Mouse (Mus musculus): ENCODE measurements around the gene Mfsd2a. TPM values are rescaled to one million over a fixed set of nuclear protein-coding genes. Genes with fewer than 3 reads are reported as not detected.
"Not testable (repeated sequence)": the region's sequence is repeated elsewhere in the genome, so short reads cannot be mapped to it uniquely, and the experiment has no call there.

Mfsd2a gene
- not detected in 2 replicates for total RNA-seq (2015; ENCODE audit: low replicate concordance)
- not detected in 2 replicates for total RNA-seq (2017; ENCODE audit: low replicate concordance)

DNA sequence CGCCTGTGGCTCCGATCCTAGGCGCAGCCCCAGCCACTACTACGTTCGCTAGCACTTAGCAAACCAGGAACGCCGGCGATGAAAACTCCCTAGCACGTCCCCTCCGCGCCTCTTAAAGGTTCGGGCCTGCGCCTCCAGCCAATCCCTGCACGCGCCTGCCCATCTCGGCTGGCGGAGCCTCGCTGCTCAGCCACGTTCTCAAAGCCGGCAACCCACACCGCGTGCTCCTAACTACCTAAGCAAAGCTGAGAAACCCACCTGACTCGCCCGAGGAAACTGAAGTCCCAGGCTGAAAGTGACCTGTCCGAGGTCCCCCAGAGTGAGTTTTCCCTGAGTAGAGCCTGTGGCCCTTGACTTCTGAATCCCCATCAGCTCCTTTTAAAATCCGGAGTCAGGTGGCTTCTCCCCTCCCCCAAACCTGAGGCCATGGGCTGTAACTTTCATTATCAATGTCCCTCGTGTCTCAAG is at the start of gene Mfsd2a:
Mfsd2a (minus strand) TSS at position 89 of the 468 bp plus-strand sequence.
- ATAC-seq (replicated peaks; ENCODE audit: low FRiP score, poor library complexity, severe bottlenecking): no peak

DNA sequence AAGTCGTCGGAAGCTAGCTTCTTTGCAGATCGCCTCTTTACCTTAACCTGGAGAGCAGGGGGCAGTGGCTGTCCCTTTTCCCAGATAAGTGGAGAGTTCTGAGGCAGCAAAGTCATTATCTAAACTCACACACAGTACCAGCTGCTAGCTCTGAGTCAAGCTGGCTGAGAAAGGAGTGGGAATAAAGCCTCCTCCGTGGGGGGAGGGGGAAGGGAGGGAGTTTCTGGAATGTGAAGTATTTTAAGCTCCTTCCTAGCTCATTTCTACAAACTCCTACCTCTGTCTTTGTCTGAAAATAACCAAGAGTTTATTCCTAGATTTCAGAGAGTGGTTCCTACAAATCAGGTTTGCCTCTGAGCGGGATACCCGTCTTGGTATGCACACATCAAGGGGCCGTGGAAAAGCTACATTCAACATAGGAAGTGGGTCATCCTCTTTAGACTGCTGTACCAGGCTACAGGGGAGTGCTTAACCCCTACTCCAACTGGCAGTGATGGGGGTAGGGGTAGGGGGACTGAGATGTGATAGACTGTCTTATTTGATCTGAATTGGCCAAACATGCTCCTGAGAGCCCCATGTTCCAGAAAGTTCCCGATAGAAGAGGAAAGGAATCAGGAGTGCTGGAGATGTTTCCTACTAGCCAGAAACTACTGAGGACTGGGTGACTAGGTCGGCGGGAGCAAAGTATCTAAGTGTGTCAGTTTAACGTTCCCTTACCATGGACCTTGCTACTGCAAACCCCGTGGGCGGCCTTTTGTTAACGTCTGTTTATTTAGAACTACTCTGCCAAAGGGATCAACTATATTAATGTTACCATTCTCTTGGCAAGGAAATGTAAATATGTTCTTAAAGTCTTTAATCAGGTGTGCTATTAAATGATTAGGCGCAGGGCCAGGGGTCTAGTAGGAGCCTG is 44.3 kb upstream of the Mfsd2a start:
- no peak for ATAC-seq (replicated peaks; ENCODE audit: low FRiP score, poor library complexity, severe bottlenecking)

DNA sequence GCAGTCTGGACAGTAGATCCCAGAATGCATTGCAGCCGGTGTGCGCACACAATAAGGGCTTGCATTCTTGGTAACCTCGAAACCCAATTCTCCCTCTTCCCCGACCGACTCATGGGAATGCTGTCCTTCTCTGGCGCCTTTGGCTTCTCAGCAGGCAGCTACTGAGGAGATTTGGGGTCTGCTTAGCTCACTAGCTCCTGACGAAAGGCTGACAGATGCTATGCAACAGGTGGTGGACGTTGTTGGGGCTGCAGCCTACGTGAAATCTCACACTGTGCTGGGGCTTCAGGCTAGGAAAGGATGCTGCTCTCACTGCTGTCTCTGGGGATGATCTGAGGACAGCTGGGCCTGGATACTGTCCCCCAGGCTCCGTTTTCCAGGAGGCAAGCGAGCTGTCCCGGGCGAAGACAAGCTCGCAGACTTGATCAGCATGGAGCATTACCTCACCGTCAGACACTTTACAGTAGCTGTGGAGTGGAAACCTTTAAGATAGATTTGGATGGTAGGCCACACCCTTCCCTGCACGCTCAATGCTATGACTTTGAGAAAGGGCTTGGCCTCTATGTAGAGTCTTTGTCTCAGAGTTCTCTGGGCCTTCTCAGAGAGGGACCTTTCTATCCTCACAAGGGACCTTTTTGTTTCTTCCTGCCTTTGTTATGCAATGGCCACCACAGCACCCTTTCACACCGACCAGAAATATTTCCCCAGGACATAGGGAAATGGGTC is 39.8 kb upstream of the Mfsd2a start:
- ATAC-seq (replicated peaks; ENCODE audit: low FRiP score, poor library complexity, severe bottlenecking): no peak

DNA sequence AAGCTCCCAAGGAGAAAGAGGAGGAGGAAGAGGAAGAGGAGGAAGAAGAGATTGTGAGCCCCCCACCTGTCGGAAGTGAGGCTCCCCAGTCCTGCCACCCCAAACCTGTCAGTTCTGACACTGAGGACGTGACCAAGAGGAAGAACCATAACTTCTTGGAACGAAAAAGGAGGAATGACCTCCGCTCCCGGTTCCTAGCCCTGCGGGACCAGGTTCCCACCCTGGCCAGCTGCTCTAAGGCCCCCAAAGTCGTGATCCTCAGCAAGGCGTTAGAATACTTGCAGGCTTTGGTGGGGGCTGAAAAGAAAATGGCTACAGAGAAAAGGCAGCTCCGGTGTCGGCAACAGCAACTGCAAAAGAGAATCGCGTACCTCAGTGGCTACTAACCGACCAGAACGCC is 39.1 kb upstream of the Mfsd2a start:
- ATAC-seq (replicated peaks; ENCODE audit: low FRiP score, poor library complexity, severe bottlenecking): no peak

DNA sequence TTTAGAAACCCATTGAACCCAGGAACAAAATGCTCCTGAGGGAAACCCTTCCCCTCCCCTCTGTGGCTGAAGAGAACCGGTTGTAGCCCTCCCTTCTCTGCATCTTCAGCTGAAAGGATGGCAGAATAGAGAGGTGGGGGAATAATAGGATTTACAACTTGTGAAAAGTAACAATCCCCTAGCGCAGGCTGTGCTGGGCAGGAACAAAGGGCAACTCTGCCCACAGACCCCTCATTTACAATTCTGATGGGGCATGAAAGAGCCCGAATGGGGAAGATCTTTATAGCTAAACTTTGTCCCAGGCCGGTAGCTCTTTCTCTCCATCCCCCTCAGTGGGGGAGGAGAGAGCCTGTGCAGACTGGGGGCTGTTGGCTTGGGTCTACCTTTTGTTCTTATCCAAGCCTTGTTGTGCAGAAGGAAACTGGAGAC is 38.3 kb upstream of the Mfsd2a start:
- no peak for ATAC-seq (replicated peaks; ENCODE audit: low FRiP score, poor library complexity, severe bottlenecking)

DNA sequence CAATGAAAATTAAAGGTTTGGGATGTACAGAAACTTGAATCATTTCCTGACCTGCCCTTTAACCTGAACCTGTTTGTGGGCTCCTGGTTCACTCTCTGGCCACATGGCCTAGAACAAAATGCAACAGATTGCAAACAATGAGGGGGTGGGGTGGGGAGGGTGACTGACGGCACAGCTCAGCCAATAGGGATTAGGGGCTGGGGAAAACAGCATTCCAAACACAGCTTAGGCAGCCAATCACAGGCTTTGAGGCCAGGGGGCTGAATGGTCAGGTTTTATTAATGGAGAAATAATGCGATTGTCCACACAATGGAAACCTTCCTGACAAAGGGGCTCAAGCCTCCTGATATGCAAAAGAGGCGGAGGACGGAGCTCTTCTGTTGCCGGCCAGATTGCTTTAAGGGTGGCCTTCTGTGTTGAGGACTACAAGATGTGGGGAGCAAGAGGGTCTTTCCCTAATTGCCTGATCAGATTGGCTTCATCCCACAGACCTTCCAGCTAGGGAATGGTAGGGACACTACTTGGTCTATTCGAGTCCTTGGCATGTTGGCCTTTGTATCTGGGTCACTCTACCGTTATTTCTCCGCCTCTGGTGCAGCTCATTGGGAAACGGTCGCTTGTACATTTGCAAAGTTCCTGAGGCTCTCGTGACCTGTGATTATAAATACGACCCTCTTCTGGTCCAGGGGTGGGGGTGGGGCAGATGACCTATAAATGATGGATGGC is 37.7 kb upstream of the Mfsd2a start:
- no peak for ATAC-seq (replicated peaks; ENCODE audit: low FRiP score, poor library complexity, severe bottlenecking)

DNA sequence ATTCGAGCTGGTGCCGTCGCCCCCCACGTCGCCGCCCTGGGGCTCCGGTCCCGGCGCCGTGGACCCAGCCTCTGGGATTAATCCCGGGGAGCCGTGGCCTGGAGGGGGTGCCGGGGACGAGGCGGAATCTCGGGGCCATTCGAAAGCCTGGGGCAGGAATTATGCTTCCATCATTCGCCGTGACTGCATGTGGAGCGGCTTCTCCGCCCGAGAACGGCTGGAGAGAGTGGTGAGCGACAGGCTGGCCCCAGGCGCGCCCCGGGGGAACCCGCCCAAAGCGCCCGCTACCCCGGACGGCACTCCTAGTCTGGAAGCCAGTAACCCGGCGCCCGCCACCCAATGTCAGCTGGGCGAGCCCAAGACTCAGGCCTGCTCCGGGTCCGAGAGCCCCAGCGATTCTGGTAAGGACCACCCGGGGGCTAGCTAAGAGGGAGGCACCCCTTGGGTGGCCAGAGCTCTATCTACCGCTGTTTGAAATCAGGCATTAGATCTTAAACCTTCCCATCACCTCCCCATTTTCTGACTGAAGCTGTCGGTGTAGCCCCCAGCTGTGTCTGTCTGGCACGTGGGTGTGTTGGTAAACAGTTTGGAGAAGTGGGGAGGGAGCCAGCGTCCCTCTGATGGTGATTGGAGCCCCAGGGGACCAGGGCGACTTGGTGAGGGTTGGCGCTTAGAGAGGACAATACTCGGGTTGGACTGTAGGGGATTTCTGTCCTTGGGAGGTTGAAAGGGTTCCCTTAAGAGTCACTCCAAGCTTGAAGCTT is 35.8 kb upstream of the Mfsd2a start:
- no peak for ATAC-seq (replicated peaks; ENCODE audit: low FRiP score, poor library complexity, severe bottlenecking)

DNA sequence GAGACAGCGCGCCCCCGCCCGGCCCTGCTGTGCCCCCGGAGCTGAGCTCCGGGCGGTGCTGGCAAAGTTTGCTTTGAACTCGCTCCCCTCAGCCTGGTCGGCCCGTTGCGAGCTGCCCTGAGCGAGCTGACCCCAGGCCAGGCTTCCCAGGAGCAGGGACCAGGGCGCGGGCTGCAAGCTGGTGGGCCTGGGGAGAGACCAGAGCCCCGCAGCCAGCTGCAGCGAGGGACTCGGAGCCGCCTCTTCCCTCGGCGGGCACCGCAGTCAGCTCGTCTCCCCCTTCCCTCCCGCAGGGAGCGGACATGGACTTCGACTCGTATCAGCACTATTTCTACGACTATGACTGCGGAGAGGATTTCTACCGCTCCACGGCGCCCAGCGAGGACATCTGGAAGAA is 35.2 kb upstream of the Mfsd2a start:
- no peak for ATAC-seq (replicated peaks; ENCODE audit: low FRiP score, poor library complexity, severe bottlenecking)

DNA sequence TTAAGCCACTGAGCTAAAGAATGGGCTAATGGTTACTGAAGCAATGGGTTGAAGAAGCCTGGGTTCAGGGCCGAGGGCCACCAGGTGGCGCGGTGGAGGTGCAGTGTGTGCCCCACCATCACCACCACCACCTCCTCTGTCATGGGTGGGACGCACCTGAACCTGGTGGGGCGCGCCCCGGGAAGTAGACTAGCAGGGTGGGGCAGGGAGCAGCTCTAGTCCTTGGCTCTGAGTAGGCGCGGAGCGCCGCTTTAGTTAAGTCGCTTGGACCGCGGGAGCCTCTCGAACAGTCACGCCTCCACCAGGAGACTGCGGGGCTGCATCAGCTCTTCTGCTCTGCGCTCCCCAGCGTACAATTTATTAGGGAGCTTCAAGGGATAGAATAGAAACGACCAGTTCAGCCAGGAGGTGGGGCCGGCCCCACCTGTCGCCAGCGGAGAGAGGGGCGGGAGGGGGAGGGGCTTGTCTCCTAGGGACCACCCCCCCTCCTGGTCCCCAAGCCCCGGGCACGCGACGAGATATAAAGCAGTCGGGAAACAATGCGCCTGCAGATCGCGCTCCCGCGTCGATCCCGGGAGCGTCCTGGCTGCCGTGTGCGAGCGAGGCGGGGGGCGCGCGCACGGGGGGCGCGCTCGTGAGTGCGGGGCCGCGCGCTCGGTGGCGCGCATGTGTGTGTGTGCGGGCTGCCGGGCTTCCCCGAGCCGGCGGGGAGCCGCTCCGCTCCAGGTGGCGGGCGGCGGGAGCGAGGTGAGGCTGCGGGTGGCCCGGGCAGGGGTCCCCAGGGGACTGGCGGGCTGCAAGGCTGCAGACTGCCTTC is 34.6 kb upstream of the Mfsd2a start, which contains the start of gene Mycl:
Mycl (plus strand) TSS at position 249 of the 817 bp plus-strand sequence.
- ATAC-seq (replicated peaks; ENCODE audit: low FRiP score, poor library complexity, severe bottlenecking): peak; percentile 87

DNA sequence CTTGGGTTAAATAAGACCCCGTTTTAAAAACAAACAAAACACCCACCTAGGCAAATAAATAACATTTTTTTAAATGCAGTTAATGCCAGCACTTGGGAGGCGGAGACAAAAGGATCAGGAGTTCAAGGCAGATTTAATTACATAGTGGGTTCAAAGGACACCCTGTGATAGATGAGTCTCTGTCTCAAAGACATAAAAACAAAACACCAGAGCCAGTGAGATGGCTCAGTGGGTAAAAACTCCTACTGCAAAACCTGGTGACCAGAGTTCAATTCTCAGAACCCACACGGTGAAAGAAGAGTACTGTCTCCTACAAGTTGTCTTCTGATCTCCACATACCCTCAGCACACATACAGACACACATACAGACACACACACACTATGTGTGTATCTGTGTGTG is 31.3 kb upstream of the Mfsd2a start:
- ATAC-seq (replicated peaks; ENCODE audit: low FRiP score, poor library complexity, severe bottlenecking): no peak

DNA sequence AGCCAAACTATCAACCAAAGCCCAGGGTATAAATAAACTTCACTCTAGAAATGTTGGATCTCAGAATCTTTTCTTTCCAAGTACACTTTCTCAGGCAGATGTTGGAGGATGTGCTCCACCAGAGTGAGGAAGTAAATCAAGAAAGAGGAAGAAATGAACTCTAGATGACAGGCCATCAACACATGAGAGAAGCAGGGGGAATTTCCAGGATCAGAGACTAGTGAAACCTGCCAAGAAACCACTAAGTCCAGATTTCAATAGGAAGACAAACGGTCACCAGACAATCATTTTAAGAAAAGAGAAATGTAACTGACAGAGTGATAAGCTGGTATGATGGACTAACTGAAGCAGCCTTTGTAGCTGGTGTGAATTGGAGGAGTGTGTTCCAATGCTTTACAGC is 30.2 kb upstream of the Mfsd2a start:
- no peak for ATAC-seq (replicated peaks; ENCODE audit: low FRiP score, poor library complexity, severe bottlenecking)

DNA sequence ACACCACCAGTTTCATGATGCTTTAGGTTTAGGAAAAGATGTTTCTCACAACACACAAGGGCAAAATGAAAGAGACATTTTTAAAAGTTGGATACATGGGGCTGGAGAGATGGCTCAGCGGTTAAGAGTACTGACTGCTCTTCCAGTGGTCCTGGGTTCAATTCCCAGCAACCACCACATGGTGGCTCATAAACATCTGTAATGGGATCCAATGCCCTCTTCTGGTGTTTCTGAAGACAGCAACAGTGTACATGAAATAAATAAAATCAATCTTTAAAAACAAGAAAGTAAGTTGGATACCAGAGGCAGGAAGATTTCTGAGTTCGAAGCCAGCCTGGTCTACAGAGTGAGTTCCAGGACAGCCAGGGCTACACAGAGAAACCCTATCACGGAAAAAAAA is 27.0 kb upstream of the Mfsd2a start:
- not testable (repeated sequence) for ATAC-seq (replicated peaks; ENCODE audit: low FRiP score, poor library complexity, severe bottlenecking)

DNA sequence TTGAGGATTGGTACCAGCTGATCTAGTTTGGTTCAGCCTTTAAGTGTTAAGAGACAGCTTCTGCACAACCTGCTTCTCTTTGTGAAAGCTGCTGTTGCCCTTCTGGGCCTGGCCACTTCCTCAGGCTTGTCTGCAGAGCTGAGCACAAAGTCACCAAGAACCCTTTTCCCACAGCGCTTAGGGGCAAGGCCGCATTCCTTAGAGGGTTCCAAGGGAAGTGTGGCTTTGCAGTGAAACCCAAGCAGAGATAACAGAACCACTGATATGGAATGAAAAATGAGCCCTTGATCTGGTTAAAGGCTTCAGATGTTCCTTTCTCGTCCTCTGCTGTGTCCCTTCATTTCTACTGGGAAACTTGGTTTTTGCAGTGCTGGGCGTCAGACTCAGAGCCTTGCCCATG is 26.4 kb upstream of the Mfsd2a start:
- no peak for ATAC-seq (replicated peaks; ENCODE audit: low FRiP score, poor library complexity, severe bottlenecking)

DNA sequence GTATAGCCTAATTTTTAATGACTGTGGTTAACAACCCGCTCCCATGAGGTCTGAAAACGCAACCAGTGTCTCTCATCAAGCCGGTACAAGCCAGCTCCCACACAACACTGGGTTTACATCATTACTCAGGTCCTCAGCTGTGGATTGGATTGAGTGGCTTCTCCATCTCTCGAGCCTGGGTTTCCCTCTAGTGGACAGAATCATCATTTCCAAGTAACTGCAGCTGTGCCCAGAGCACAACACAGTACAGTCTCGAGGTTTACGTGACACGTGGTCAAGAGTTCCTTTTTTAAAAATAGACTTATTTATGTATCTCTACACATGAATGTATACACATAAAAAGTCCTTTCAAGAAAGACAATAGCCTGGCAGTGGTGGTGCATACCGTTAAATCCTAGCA is 24.1 kb upstream of the Mfsd2a start:
- no peak; the same call in 1 of the 2 replicates for ATAC-seq (replicated peaks; ENCODE audit: low FRiP score, poor library complexity, severe bottlenecking)

DNA sequence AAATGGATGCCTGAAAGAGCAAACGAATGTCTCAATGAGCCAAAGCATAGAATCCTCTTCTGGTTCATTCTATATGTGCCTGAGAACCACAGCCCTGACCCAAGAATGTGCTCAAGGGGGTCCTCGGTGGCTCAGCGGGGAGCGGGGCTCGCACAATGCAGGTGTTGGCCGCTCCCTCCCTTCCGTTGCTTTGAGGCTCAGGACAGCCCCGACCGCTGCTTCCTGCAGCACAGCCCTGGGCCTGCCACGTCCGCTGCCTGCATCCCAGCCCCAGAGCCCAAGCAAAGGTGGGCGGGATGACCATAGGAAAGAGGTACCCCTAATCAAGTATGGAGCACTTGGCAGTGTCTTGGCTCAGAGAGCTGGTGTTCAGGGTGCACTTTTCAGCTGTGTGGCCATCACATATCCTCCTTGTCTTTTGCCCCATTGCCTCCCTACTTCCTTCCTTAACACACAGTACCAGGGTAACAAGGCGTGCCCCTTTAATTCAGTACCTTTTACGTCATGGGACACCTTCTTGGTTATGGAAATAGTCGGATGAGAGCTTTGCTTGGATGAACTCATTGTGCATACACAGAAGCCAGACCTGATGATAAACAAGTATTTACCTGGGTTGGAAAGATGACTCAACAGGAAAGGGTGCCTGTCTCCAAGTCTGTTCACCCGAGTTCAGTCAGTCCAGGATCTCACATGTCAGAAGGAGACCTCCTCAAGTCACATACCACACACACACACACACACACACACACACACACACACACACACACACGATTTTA is 22.7 kb upstream of the Mfsd2a start:
- no peak for ATAC-seq (replicated peaks; ENCODE audit: low FRiP score, poor library complexity, severe bottlenecking)

DNA sequence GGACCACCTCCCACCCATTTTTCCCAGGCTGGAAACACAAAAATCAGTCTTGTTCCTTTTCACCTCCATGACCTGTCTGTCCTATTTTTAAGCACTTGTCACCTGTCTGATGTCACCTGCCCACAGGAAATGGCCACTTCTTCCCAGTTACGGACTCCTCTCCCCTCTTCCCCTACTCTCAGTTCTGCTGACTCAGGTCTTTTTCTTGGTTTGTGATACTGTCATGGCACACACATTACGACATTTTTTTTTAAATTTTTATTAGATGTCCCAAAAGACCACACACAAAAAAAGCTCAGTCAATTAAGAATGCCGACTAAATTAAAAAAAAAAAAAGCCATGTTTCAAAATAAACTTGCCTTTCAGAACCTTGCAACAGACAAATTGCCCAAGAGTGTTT is 21.5 kb upstream of the Mfsd2a start:
- no peak for ATAC-seq (replicated peaks; ENCODE audit: low FRiP score, poor library complexity, severe bottlenecking)

DNA sequence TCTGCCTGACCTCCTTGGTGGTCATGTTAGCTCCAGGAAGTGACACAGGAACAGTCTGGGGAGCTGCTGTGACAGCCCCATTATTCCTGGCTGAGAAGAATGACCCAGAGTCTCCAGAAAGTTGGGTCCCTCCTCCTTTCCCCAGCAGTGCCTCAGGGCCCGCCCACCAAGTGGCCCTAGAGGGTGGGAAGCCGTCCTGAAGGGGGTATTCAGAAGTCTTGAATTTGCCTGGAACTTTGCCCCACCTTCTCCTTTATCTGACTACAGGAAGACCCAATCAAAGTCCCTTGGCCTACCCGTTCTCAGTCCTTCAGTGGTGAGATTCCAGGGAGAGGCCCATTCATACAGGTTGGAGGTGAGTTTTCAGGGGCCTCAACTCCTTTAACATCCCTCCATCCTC is 20.9 kb upstream of the Mfsd2a start:
- no peak for ATAC-seq (replicated peaks; ENCODE audit: low FRiP score, poor library complexity, severe bottlenecking)

DNA sequence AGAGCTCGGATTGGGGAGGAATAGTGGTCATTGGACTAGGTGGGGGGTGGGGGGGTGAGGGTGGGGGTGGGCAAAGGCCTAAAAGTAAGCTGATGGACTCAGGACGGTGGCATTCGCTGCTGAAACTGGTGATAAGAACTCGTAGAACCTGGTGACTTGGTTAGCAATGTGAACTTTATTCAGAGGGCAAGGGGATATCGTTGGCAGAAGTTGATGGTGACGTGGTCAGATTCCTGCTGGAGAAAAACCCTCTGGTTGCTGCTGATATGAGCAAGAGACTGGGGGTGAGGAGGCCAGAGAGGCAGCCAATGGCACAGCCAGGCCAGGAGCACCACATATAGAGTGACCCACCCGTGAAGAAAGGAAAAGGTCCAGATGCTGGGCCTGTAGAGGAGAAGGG is 20.2 kb upstream of the Mfsd2a start:
- ATAC-seq (replicated peaks; ENCODE audit: low FRiP score, poor library complexity, severe bottlenecking): no peak

All from erythroblast, adult 5-6 weeks (primary cell).